Mouse (Mus musculus) T-helper 2 cell (primary cell): Measurements from ENCODE around the gene Gm20388.
"Not testable (repeated sequence)": the region's sequence is repeated elsewhere in the genome, so short reads cannot be mapped to it uniquely, and the experiment has no call there.

Experiments
- in situ Hi-C: fragments of 300-600 bp; cut with MboI, MseI; formaldehyde crosslinking; loops from one replicate; pipeline ENCODE4 v1.15.1; 2025; ENCODE audit warnings: high pct_unique_total_duplicates

The Gm20388 gene

DNA sequence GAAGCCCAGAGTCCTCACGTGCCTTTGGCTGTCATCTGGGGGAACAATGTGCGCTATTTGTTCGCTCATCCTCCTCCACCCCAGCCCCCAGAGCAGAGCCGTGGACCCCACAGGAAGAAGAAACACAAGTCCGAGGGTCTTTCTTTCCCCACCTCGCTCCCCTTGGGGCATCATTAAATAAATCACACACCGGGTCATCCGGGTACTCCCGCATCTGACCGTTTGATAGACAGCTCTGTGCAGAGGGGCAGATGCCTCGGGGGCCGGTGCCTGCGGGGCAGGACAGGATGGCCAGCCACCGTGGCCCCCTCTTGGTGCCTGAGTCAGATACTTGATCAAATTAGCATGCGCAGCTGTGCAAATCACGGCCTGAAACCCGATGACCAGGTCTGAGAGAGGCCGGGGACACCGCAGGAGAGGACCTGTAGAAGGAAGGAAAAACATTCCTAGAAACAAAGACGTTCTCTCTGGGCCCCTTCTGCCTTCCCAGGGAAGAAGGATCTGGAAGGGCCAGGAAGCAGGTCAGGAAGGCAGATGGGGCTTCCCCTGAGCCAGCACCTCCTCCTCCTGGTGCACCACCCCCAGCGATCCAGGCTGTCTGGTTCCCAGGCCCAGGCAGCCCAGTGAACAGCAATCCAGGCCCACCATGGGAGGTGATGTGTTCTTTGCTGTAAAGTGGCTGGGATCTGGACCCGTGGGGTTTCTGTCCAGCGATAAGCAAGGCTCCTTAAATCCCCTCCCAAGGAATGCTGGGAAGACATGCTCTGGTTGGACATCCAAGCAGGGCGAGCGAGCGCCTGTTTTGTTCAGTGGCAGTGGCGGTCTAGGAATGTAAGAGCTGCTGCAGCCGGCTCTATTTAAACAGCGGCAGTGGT is 1383.8 kb downstream of the Gm20388 start:
- in situ Hi-C loops = no loop called here

DNA sequence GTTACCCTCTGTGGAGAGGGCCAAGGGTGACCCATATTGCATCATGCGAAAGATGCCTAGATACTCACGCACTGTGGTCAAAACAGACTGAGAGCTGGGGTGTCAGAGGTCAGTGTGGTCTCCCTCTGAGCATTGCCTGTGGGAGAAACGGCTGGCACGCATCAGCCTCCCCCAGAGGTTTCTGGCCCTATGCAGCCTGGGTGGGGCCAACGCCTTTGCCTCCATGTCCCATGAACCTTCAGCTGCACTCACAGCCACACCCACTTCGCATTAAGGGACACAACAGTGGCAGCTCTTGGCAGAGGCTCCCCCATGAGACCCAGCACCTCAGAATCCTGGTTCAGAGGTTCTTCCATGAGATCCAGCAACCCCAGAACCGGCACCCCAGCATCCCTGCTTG is 1385.4 kb downstream of the Gm20388 start:
- in situ Hi-C loops = no loop called here

GRCm38 (mm10) chr8:121296597-121296996 is 1386.0 kb downstream of the Gm20388 start:
- in situ Hi-C loops = no loop called here

DNA sequence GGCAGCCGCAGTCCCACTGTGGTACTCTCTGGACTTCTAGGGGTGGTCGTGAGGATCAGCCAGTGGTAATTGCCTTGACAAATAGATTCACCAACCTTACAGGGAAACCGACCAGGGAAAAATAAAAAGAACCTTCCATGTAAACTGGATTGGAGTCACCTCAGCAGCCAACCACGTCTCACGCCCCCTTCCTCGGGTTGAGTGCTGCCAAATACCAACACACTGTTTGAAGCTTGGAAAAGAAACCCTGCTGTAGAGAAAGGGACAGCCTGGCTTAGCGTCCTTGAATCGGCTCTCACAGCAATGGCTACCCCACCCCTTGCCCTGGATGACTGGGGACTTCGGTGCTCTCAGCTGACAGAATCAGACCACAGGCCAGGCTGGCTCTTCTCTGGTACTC is 1386.7 kb downstream of the Gm20388 start:
- in situ Hi-C loops = no loop called here

GRCm38 (mm10) chr8:121300066-121300465 is 1389.4 kb downstream of the Gm20388 start:
- in situ Hi-C loops = no loop called here

DNA sequence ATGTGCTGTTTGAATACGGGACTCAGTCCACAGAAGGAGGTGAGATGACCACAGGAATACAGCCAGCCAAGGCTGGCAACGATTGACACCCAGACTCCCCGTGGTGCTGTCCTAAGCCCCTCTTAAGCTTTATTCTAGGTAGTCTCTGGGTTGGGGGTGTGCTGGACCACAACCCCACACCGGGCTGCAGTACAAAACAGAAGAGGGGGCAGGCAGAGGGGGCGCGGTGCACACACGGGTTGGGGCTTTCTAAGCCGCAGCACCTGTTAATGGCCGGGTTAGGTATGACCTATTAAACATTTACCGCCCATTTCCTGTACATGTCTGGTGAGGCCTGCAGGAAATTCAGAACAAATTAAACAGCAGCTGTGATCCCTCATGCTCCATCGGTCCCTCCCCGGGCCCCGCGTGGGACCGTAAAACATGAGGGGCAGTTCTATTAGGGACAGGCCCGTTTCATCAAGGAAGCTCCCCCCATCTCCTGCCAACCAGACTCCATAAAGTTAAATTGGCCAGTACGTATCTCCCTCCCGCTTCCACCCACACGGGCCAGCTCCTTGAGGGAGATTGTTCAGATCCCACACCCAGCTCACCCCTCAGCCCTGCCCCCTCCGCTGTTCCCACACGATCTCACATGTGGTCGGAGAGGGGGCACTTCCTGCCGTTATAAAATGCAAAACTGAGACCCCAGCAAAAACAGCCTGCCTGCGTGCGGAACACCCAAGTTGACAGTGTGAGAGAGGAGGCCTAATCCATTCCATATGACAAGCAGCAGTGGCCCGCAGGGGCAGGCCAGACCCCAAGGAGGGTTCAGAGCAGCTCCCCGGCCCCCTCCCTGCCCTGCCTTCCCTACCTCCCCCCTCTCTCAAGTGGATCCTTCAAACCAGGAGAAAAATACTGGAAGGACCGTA is 1390.1 kb downstream of the Gm20388 start:
- in situ Hi-C loops = no loop called here

DNA sequence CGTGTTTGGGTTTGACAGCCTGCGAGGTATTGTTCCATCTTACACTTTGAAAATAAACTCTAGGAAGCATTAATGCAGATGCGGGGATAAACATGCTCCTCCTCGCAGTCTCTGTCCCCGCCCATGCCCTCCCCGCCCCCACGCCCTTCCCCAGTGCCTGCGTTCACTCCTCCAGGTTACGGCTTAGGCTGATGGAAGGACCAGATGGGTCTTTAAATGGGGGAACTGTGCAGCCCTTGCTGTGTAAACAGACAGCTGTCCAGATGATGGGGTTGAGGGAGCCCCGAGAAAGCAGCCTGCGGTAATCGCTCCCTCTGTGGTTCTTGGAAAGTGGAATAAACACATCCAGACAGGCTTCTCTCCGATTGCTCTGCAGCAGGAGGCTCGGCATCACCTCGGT is 1390.8 kb downstream of the Gm20388 start:
- in situ Hi-C loops = no loop called here

- in situ Hi-C loops = no loop called here
Measured at GRCm38 (mm10) chr8:121301978-121302649, 1391.5 kb downstream of the Gm20388 start.

DNA sequence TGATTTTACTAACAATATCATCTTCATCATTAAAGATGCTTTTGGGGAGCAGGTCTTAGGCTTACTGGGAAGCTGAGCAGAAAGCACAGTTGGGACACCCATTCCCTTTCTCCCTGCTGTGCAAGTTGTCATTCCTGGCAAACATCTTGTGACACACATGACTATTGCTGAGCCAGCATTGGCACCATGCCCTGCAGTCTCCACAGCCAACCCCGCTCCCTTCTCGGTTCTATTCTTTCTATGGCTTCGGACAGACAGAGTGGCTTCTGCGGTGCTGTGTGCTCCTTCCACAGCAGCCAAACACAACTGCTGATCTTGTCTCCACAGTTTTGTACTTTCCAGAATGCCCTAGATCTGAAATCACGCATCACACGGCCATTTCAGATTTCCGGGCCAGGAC is 1397.1 kb downstream of the Gm20388 start:
- in situ Hi-C loops = no loop called here

DNA sequence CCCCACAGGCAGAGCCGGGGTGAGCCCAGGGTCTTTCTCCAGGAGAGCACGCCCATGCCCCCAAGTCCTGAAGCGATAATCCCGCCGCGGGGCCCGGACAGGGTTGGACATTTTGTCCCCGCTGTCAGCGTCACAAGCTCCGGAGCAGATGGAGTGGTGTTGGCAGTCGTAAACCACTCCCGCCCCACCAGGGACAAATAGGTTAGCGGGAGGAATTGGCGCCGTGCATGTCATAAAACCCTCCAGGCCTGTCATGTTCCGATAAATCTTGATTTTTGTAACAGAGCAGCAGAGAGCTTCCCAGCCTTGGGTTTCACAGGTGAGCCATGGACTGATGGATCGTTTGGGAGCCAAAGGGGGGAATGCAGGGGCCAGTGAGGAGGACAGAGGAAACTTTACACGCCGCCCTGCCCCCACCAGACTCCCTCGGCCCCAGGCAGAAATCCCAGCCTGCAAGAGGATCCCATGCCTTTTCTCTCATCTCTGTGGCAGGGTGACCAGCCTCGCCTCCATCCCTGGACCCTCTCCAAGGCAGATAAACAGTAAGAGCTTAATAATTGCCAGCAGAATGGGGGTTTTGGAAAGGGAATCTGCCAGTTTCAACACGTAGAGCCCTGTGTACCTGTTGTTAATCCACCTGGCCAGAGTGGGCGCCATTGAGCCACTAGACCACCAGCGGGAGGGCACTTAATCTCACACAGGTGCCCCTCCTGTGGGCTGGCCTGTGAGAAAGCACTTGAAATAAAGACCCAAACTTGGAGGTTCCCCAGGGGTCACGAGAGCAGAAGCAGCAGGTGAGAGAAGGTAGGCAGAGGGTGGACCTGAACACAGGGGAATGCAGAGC is 1400.6 kb downstream of the Gm20388 start:
- in situ Hi-C loops = no loop called here

GRCm38 (mm10) chr8:121313458-121313857 is 1402.8 kb downstream of the Gm20388 start:
- in situ Hi-C loops = no loop called here

DNA sequence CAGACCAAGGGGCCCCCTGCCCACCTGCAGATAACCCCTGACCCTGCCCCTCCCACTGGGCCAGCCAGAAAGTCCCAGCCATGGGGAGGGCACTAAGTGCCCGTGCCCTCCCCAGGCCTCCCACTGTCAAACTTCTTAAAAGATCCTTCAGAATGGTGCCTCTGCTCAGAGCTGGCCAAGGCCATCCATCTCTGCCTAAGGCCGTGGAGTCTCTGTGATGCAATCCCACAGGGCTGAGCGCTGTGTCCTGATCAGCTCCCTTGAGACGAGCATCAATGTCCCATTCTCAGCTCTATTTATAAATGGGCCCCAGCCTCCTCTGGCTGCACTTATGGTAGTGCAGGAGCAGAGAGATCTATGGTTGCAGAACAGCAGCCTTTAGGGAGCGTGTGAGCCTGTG is 1403.4 kb downstream of the Gm20388 start:
- in situ Hi-C loops = no loop called here

DNA sequence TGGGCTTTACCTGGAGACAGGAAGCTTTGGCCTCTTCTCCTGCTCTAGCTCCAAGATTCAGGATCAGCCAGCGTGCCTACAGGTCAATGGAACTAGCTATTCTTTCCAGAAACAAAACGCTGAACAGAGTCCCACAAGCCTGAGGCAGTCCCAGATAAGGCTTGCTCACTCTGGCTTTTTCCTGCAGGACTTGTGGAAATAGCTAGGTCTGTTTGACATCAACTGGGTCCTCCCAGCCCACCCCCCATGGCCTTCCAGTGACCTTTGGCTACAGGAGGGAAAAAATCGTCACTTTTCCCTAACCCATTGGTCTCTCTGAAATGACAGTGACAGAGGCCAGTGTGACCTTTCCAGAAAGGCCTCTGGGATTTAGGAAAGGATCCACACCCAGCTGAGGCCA is 1404.9 kb downstream of the Gm20388 start:
- in situ Hi-C loops = no loop called here

GRCm38 (mm10) chr8:121316009-121316408 is 1405.4 kb downstream of the Gm20388 start:
- in situ Hi-C loops = no loop called here

- in situ Hi-C loops = not testable (repeated sequence)
Measured at GRCm38 (mm10) chr8:121318756-121319155, 1408.1 kb downstream of the Gm20388 start.

DNA sequence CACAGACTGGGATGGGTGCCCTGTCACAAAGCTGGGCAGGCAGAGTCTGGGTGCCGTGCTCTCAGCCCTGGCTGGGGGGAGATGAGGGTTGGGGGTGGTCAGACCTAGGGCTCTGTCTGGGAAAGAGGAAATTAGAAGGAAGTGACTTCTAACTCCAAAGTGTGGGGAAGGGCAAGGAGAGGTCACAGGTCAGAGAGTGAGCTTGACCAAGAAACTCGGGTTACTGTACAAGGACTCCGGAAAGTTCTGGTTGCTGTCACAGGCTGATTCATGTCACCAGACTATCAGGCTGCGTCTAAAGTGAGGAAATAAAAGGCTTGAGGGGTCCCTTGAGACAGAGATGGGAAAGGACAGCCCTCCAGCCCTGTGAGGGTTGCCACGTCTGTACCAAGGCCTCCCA is 1408.8 kb downstream of the Gm20388 start:
- in situ Hi-C loops = no loop called here

- in situ Hi-C loops = loop anchor here (25.0 kb wide), 1 partner anchor 1186 kb away; no protein-coding TSS in a partner anchor
Measured at GRCm38 (mm10) chr8:121326164-121326910, 1415.7 kb downstream of the Gm20388 start.

DNA sequence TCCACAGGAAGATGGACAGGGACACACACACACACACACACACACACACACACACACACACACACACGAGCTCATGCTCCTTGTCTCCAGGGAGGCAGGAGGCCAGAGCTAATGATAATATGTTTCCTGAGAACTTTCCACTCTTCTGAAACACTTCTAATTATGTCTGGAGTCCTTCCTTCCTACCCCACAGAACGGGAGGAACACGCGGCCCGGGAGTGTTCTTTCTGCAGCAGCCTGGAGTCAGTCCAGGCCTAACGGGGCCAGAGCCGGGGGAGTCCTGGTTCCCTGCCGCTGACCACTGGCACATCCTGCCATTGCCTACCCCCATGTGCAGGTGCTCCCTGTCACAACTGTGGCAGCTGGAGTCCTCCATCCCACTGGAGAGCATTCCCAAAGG is 1421.8 kb downstream of the Gm20388 start:
- in situ Hi-C loops = loop anchor here (10.0 to 25.0 kb wide), 2 partner anchors 688 to 1180 kb away; partner anchors contain the start of gene 1190005I06Rik

GRCm38 (mm10) chr8:121334495-121335424 is 1424.1 kb downstream of the Gm20388 start:
- in situ Hi-C loops = loop anchor here (10.0 to 25.0 kb wide), 2 partner anchors 690 to 1178 kb away; partner anchors contain the start of gene 1190005I06Rik
